Mouse (Mus musculus): ENCODE measurements around the gene Tmem163.

DNA sequence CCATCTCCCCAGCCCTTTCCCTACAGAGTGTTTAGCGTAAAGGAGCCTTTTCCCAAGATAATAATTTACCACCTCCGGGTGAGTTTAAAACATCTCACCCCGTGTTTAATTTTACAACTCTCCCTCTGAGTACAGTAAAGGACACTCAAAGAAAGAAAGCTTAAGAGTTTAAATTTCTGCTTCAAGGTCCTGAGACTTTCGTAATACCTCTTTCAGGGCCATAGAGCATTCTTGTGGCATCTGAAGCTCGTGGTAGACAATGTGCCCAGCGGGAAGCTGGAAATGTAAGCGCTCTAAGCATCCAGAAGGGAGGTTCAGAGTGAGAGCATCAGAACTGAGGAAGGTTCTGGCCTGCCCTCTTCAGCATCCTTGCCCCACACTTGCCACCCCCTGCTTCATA lies 52.2 kb downstream of the Tmem163 start:
- no peak for TF ChIP-seq CTCF (IDR thresholded peaks at IDR 0.05; ENCODE audit: low read depth, low read length)
- TF ChIP-seq GATA1 (IDR thresholded peaks at IDR 0.05; ENCODE audit: borderline replicate concordance, low read length): no peak
- TF ChIP-seq TAL1 (conservative IDR thresholded peaks at IDR 0.05; ENCODE audit: low read depth, low read length): no peak
- no peak for TF ChIP-seq GATA2 (IDR thresholded peaks at IDR 0.05; ENCODE audit: borderline replicate concordance, low read depth, low read length)
- TF ChIP-seq POLR2AphosphoS5 (IDR thresholded peaks at IDR 0.05; ENCODE audit: insufficient replicate concordance, low read depth, low read length): no peak

Data from G1E (cell line).